ENCODE assay signal across 8 mouse cellular contexts in genomic region chr19:23757961-23758553, GRCm38 (mm10). TPM values are rescaled to one million over a fixed set of nuclear protein-coding genes. Genes with fewer than 3 reads are reported as not detected.
A peak's percentile ranks its signal among the peaks of the same experiment; 100 is the strongest.
DNase-seq lines count a peak whose midpoint lies in the region; ATAC-seq and TF ChIP-seq lines count a peak whose summit lies in the region.

No protein-coding gene starts in this region.

- no peak for TF ChIP-seq EP300 in liver, postnatal 0 days (IDR thresholded peaks at IDR 0.05; ENCODE audit: low read depth)

- peaks cover 24% of the 10 kb centered on the region for H3K4me1 ChIP-seq in forebrain, embryonic 13.5 days
- peaks cover 9% of the 10 kb centered on the region; the same call in 1 of the 2 replicates for H3K4me1 ChIP-seq in liver, postnatal 0 days (ENCODE audit: insufficient read depth)
- peaks cover 15% of the 10 kb centered on the region for H3K4me1 ChIP-seq in neural tube, embryonic 14.5 days (ENCODE audit: control insufficient read depth, insufficient read depth, low read length)

- peak overlapping the region; percentile 77 for H3K4me2 ChIP-seq in forebrain, embryonic 13.5 days
- peak overlapping the region; percentile 92 for H3K4me2 ChIP-seq in liver, postnatal 0 days (ENCODE audit: low read depth, low read length)
- H3K4me2 ChIP-seq in neural tube, embryonic 14.5 days (ENCODE audit: low read depth, low read length) = peak overlapping the region; percentile 78

- peaks cover 4% of the 10 kb centered on the region for H3K27me3 ChIP-seq in forebrain, embryonic 13.5 days
- H3K27me3 ChIP-seq in liver, postnatal 0 days (ENCODE audit: insufficient read depth, low read length) = peaks cover 17% of the 10 kb centered on the region
- H3K27me3 ChIP-seq in neural tube, embryonic 14.5 days (ENCODE audit: control insufficient read depth, insufficient read depth, low read length) = no peaks in the 10 kb centered on the region

- peak; percentile 60; the same call in 1 of the 2 replicates for ATAC-seq in cerebellum, adult (ENCODE audit: insufficient number of reproducible peaks, low FRiP score, low TSS enrichment)
- peak; percentile 79 for ATAC-seq in forebrain, embryonic 13.5 days
- ATAC-seq in liver, postnatal 0 days = peak; percentile 84
- ATAC-seq in neural tube, embryonic 14.5 days (ENCODE audit: low read depth) = peak; percentile 82

- peak overlapping the region; percentile 83 for H3K9ac ChIP-seq in forebrain, embryonic 13.5 days
- peak overlapping the region; percentile 61 for H3K9ac ChIP-seq in liver, postnatal 0 days (replicated peaks)
- H3K9ac ChIP-seq in neural tube, embryonic 14.5 days (replicated peaks; ENCODE audit: low read depth, low read length) = peak overlapping the region; percentile 90

- H3K9me3 ChIP-seq in forebrain, embryonic 13.5 days (replicated peaks) = no peaks in the 10 kb centered on the region
- no peaks in the 10 kb centered on the region for H3K9me3 ChIP-seq in liver, postnatal 0 days (ENCODE audit: low read length)
- H3K9me3 ChIP-seq in neural tube, embryonic 14.5 days (ENCODE audit: control insufficient read depth, low read length) = no peaks in the 10 kb centered on the region

- intact Hi-C loops in heart, postnatal 10 days (cut with DNase I) = loop anchor here (1.0 to 10.0 kb wide), 4 partner anchors 71 to 206 kb away; partner anchors contain the start of gene Ptar1

- peak; percentile 98 for TF ChIP-seq CTCF in liver, postnatal 0 days (IDR thresholded peaks at IDR 0.05; ENCODE audit: low read depth)

- H3K27ac ChIP-seq in forebrain, embryonic 13.5 days = peak overlapping the region; percentile 95
- H3K27ac ChIP-seq in liver, postnatal 0 days (ENCODE audit: low read depth) = no peak overlapping the region
- H3K27ac ChIP-seq in neural tube, embryonic 14.5 days (ENCODE audit: low read depth, low read length) = peak overlapping the region; percentile 99

- WGBS in forebrain, embryonic 13.5 days = under 1% methylated on average over 40 of the region's 40 CpGs
- whole genome bisulfite sequencing in large intestine, adult 2 months = under 1% methylated on average over 40 of the region's 40 CpGs
- WGBS in liver, postnatal 0 days (ENCODE audit: insufficient replicate concordance) = under 1% methylated on average over 40 of the region's 40 CpGs
- WGBS in neural tube, embryonic 14.5 days = under 1% methylated on average over 40 of the region's 40 CpGs

- DNase-seq in ES-CJ7 (ENCODE audit: low read depth, low spot score) = peak; percentile 93
- peak; percentile 95 to 97 for DNase-seq in heart, postnatal 10 days
- peak; percentile 70 for DNase-seq in large intestine, adult 2 months (ENCODE audit: low read depth, low spot score)
- peak; percentile 91 for DNase-seq in liver, postnatal 0 days
- peak; percentile 54 to 61 for DNase-seq in thymus, adult 18-20 months

- peak overlapping the region; percentile 69 for H3K4me3 ChIP-seq in forebrain, embryonic 13.5 days
- peak overlapping the region; percentile 63 for H3K4me3 ChIP-seq in liver, postnatal 0 days (ENCODE audit: low read depth, low read length)
- peak overlapping the region; percentile 56 for H3K4me3 ChIP-seq in neural tube, embryonic 14.5 days (ENCODE audit: low read depth, low read length)

- no peaks in the 10 kb centered on the region for H3K36me3 ChIP-seq in forebrain, embryonic 13.5 days (ENCODE audit: poor library complexity, severe bottlenecking)
- H3K36me3 ChIP-seq in liver, postnatal 0 days (replicated peaks; ENCODE audit: insufficient read depth, low read length) = no peaks in the 10 kb centered on the region
- no peaks in the 10 kb centered on the region for H3K36me3 ChIP-seq in neural tube, embryonic 14.5 days (ENCODE audit: control insufficient read depth, insufficient read depth, low read length)

RNA-seq across cellular contexts. Expression of gene Apba1, which starts 0.6 kb away (rescaled TPM):
- 2.2 and 2.9 TPM in 2 replicates for polyA plus RNA-seq in forebrain, embryonic 13.5 days (2015; fragmentation: Nextera tagmentation; extraction: Ambion mirVana)
- total RNA-seq in heart, postnatal 10 days (2021) = 1 to 10 TPM; 7.3 to 7.6 TPM
- 1.1 and 1.8 TPM in 2 replicates for polyA plus RNA-seq in large intestine, adult 2 months (2012; rRNA removed)
- 0.07 and 0.11 TPM in 2 replicates for polyA plus RNA-seq in liver, postnatal 0 days (2015; fragmentation: Nextera tagmentation; extraction: Ambion mirVana)
- polyA plus RNA-seq in neural tube, embryonic 14.5 days (2014; fragmentation: Nextera tagmentation; extraction: Ambion mirVana) = 12.6 and 15.8 TPM in 2 replicates
